Mouse (Mus musculus) limb, embryonic 11.5 days (tissue): ENCODE results near the gene Ddi1. TPM values are rescaled to one million over a fixed set of nuclear protein-coding genes. Genes with fewer than 3 reads are reported as not detected.

Experiments used
- polyA plus RNA-seq: library from polyadenylated mRNA; unstranded; fragments of >200 nt; fragmentation: Nextera tagmentation; extraction: Ambion mirVana; gene quantifications from 2 replicates; pipeline ENCODE4 v1.2.1, GENCODE M21; 2014

Ddi1 gene
- polyA plus RNA-seq, 1 experiment from 2014 or later = 0.07 TPM

Other genes with a start within 250 kb of the Ddi1 start
- gene Pdgfd, start 101.3 kb downstream of the Ddi1 start, polyA plus RNA-seq = 4.6 and 7.7 TPM in 2 replicates